Mouse (Mus musculus) intestine, embryonic 16.5 days (tissue): ENCODE results near the gene Samsn1. TPM values are rescaled to one million over a fixed set of nuclear protein-coding genes. Genes with fewer than 3 reads are reported as not detected.

ENCODE experiments used
- ATAC-seq: fragments of 200-750 bp; cut with Nextera tagmentation; 2 replicates; pipeline ENCODE4 v1.8.0; 2017; ENCODE audit warnings: moderate TSS enrichment, moderate library complexity
- H3K27ac ChIP-seq: fragments of 300-500 bp; sonication (generic); 2 replicates; pipeline ENCODE4 v1.5.1; 2014; ENCODE audit warnings: mild to moderate bottlenecking, low read length
- H3K27me3 ChIP-seq: fragments of 300-500 bp; sonication (generic); replicated peaks from 2 replicates; pipeline ENCODE4 v1.6.1; 2014; ENCODE audit warnings: low read length, control low read depth, mixed read lengths; ENCODE audit not compliant: control insufficient read depth, insufficient read depth
- H3K36me3 ChIP-seq: fragments of 300-500 bp; sonication (generic); 2 replicates; pipeline ENCODE4 v1.6.1; 2014; ENCODE audit warnings: low read length, control low read depth; ENCODE audit not compliant: control insufficient read depth, insufficient read depth
- H3K4me1 ChIP-seq: fragments of 300-500 bp; sonication (generic); 2 replicates; pipeline ENCODE4 v1.6.1; 2014; ENCODE audit warnings: low read length, control low read depth, mixed read lengths; ENCODE audit not compliant: control insufficient read depth, insufficient read depth
- H3K4me2 ChIP-seq: fragments of 300-500 bp; sonication (generic); 2 replicates; pipeline ENCODE4 v1.6.1; 2014; ENCODE audit warnings: low read depth, low read length, control low read depth
- H3K4me3 ChIP-seq: fragments of 300-500 bp; sonication (generic); 2 replicates; pipeline ENCODE4 v1.5.1; 2014; ENCODE audit warnings: mild to moderate bottlenecking, low read length
- H3K9ac ChIP-seq: fragments of 300-500 bp; sonication (generic); 2 replicates; pipeline ENCODE4 v1.6.1; 2014; ENCODE audit warnings: low read depth, low read length
- H3K9me3 ChIP-seq: fragments of 300-500 bp; sonication (generic); 2 replicates; pipeline ENCODE4 v1.6.1; 2016; ENCODE audit warnings: low read length, control low read depth; ENCODE audit not compliant: control insufficient read depth
- WGBS: fragments of 180-500 bp; shearing (Covaris S2); extraction: QIAGEN DNeasy Blood & Tissue Kit; methylation state at CpG from one replicate; pipeline ENCODE4 v1.1.7; 2014; 5-methylcytosine and 5-hydroxymethylcytosine counted together
- polyA plus RNA-seq: library from polyadenylated mRNA; unstranded; fragments of >200 nt; fragmentation: Nextera tagmentation; extraction: Ambion mirVana; gene quantifications from 2 replicates; pipeline ENCODE4 v1.2.1, GENCODE M21; 2015

The Samsn1 gene
- 2.2 and 2.3 TPM in 2 replicates for polyA plus RNA-seq

GRCm38 (mm10) chr16:76022181-76022580 is at the start of gene Samsn1:
TSS of gene Samsn1 (minus strand) at chr16:76022281.
- Histone ChIP-seq H3K9ac (no peak within 1 kb of the TSS), H3K4me3 (no peak within 1 kb of the TSS), H3K4me2 (no peak within 1 kb of the TSS), H3K9me3 (no peaks in the 10 kb centered on the region), H3K27me3 (no peaks in the 10 kb centered on the region), H3K27ac (no peak within 1 kb of the TSS), H3K4me1 (no peaks in the 10 kb centered on the region), H3K36me3 (no peaks in the 10 kb centered on the region)
- 58% methylated on average over 7 of the region's 7 CpGs for WGBS
- no peak for ATAC-seq

GRCm38 (mm10) chr16:76066082-76066635 is 44.1 kb upstream of the Samsn1 start:
- H3K9me3 ChIP-seq: no peaks in the 10 kb centered on the region
- H3K36me3 ChIP-seq: no peaks in the 10 kb centered on the region
- H3K27me3 ChIP-seq: no peaks in the 10 kb centered on the region
- H3K27ac ChIP-seq: no peak overlapping the region
- no peak for ATAC-seq
- no peaks in the 10 kb centered on the region for H3K4me1 ChIP-seq
- H3K4me2 ChIP-seq: no peak overlapping the region
- no peak overlapping the region for H3K4me3 ChIP-seq
- H3K9ac ChIP-seq: no peak overlapping the region
- WGBS: 92% methylated on average over 14 of the region's 14 CpGs

- Histone ChIP-seq H3K4me1 (no peaks in the 10 kb centered on the region), H3K36me3 (no peaks in the 10 kb centered on the region), H3K9ac (no peak overlapping the region), H3K27me3 (no peaks in the 10 kb centered on the region), H3K4me3 (no peak overlapping the region), H3K27ac (no peak overlapping the region), H3K4me2 (no peak overlapping the region), H3K9me3 (no peaks in the 10 kb centered on the region)
- 96% methylated on average over 7 of the region's 7 CpGs for whole genome bisulfite sequencing
- no peak for ATAC-seq
Observed at GRCm38 (mm10) chr16:76054976-76055375, 32.9 kb upstream of the Samsn1 start.

GRCm38 (mm10) chr16:76054079-76054478 is 32.0 kb upstream of the Samsn1 start:
- Histone ChIP-seq H3K27ac (no peak overlapping the region), H3K27me3 (no peaks in the 10 kb centered on the region), H3K4me3 (no peak overlapping the region), H3K36me3 (no peaks in the 10 kb centered on the region), H3K9ac (no peak overlapping the region), H3K4me1 (no peaks in the 10 kb centered on the region), H3K4me2 (no peak overlapping the region), H3K9me3 (no peaks in the 10 kb centered on the region)
- WGBS: 71% methylated on average over 4 of the region's 4 CpGs
- no peak for ATAC-seq

GRCm38 (mm10) chr16:76053537-76053936 is 31.5 kb upstream of the Samsn1 start:
- no peak overlapping the region for H3K9ac ChIP-seq
- ATAC-seq: no peak
- no peaks in the 10 kb centered on the region for H3K36me3 ChIP-seq
- H3K4me3 ChIP-seq: no peak overlapping the region
- H3K27ac ChIP-seq: no peak overlapping the region
- H3K4me1 ChIP-seq: no peaks in the 10 kb centered on the region
- H3K9me3 ChIP-seq: no peaks in the 10 kb centered on the region
- 86% methylated on average over 8 of the region's 8 CpGs for WGBS
- H3K27me3 ChIP-seq: no peaks in the 10 kb centered on the region
- no peak overlapping the region for H3K4me2 ChIP-seq

GRCm38 (mm10) chr16:76047066-76047465 is 25.0 kb upstream of the Samsn1 start:
- Histone ChIP-seq H3K4me3 (no peak overlapping the region), H3K27me3 (no peaks in the 10 kb centered on the region), H3K9me3 (no peaks in the 10 kb centered on the region), H3K9ac (no peak overlapping the region), H3K36me3 (no peaks in the 10 kb centered on the region), H3K27ac (no peak overlapping the region), H3K4me2 (no peak overlapping the region), H3K4me1 (no peaks in the 10 kb centered on the region)
- 59% methylated on average over 3 of the region's 3 CpGs for WGBS
- ATAC-seq: no peak

- no peaks in the 10 kb centered on the region for H3K9me3 ChIP-seq
Observed at GRCm38 (mm10) chr16:76040319-76040945, 18.4 kb upstream of the Samsn1 start.

GRCm38 (mm10) chr16:76019164-76019563 is 2.9 kb downstream of the Samsn1 start:
- Histone ChIP-seq H3K9ac (no peak overlapping the region), H3K4me3 (no peak overlapping the region), H3K9me3 (no peaks in the 10 kb centered on the region), H3K4me2 (no peak overlapping the region), H3K36me3 (no peaks in the 10 kb centered on the region), H3K27me3 (no peaks in the 10 kb centered on the region), H3K27ac (no peak overlapping the region), H3K4me1 (no peaks in the 10 kb centered on the region)
- WGBS: 44% methylated on average over 1 of the region's 1 CpGs
- no peak for ATAC-seq

More at GRCm38 (mm10) chr16:76040319-76040945, 18.4 kb upstream of the Samsn1 start:
- Histone ChIP-seq H3K4me2 (no peak overlapping the region), H3K4me1 (no peaks in the 10 kb centered on the region), H3K27ac (no peak overlapping the region), H3K4me3 (no peak overlapping the region), H3K9ac (no peak overlapping the region), H3K27me3 (no peaks in the 10 kb centered on the region), H3K36me3 (no peaks in the 10 kb centered on the region)
- ATAC-seq: no peak
- 80% methylated on average over 6 of the region's 6 CpGs for WGBS

- no peaks in the 10 kb centered on the region for H3K9me3 ChIP-seq
- H3K27ac ChIP-seq: no peak overlapping the region
- no peak for ATAC-seq
- H3K4me2 ChIP-seq: no peak overlapping the region
- no peak overlapping the region for H3K9ac ChIP-seq
- WGBS: 87% methylated on average over 9 of the region's 9 CpGs
- H3K36me3 ChIP-seq: no peaks in the 10 kb centered on the region
- H3K4me3 ChIP-seq: no peak overlapping the region
- no peaks in the 10 kb centered on the region for H3K4me1 ChIP-seq
- H3K27me3 ChIP-seq: no peaks in the 10 kb centered on the region
Observed at GRCm38 (mm10) chr16:76003812-76004389, 18.2 kb downstream of the Samsn1 start.
